Mouse (Mus musculus) gastrocnemius, postnatal 4 days (tissue): Measurements from ENCODE around the gene Riox1. TPM values are rescaled to one million over a fixed set of nuclear protein-coding genes. Genes with fewer than 3 reads are reported as not detected.
A peak's percentile ranks its signal among the peaks of the same experiment; 100 is the strongest.
"Not testable (repeated sequence)": the region's sequence is repeated elsewhere in the genome, so short reads cannot be mapped to it uniquely, and the experiment has no call there.

Experiments
- DNase-seq, 2 experiments: peaks; one replicate each; pipeline ENCODE4 v3.0.0; 2021 to 2022; ENCODE audit warnings: low spot score in 2 of 2, mixed read lengths in 2 of 2
- long read RNA-seq, 2 experiments: library from polyadenylated mRNA; stranded (forward); transcript quantifications; one replicate each; pipeline ENCODE4 v2.0.0; 2021
- total RNA-seq, 2 experiments: library from RNA; stranded (reverse); gene quantifications; 2 replicates each; pipeline ENCODE4 v1.2.3; 2021

Gene Riox1
- total RNA-seq, result 1 to 10 TPM; 5.6 to 6.2 TPM
- long read RNA-seq, experiment 1, transcript Riox1-201 (1 exons, 2,344 nt), result major isoform, 27 of 27 reads
- long read RNA-seq, experiment 1, partial matches to known transcripts, result 0 of 27 reads
- long read RNA-seq, experiment 1, other reads (novel, unspliced or antisense), result 0 of 27 reads
- long read RNA-seq, experiment 2, transcript Riox1-201 (1 exons, 2,344 nt), result major isoform, 17 of 17 reads
- long read RNA-seq, experiment 2, partial matches to known transcripts, result 0 of 17 reads
- long read RNA-seq, experiment 2, other reads (novel, unspliced or antisense), result 0 of 17 reads

- DNase-seq, result peak; percentile 59 to 81
Measured at GRCm38 (mm10) chr12:83950493-83950839, at the start of gene Riox1. Gene Riox1, plus strand, starts transcription at chr12:83950608.

DNA sequence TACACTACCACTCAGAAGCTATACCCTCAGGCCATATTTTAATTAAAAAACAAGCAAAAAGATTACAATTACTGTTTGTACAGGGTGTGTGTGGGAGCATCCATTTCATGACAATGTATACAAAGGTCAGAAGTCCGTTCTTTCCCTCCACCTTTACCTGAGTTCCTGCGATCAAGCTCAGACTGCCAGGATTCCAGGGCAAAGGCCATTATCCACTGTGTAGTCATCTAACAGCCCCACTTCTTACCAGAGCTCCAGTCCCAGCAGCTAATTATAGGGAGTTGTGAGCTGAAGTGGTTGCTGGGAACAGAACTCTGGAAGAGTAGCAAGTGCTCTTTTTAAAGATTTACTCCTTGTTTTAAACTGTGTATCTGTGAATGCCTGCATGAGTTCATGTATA lies 40.0 kb upstream of the Riox1 start:
- no peak for DNase-seq

GRCm38 (mm10) chr12:83914202-83914740 lies 36.1 kb upstream of the Riox1 start:
- DNase-seq, result no peak

- DNase-seq, result no peak
Measured at GRCm38 (mm10) chr12:83914797-83915196, 35.6 kb upstream of the Riox1 start.

- DNase-seq, result peak in 1 of 2 experiments; percentile 23
Measured at GRCm38 (mm10) chr12:83916884-83917283, 33.5 kb upstream of the Riox1 start.

DNA sequence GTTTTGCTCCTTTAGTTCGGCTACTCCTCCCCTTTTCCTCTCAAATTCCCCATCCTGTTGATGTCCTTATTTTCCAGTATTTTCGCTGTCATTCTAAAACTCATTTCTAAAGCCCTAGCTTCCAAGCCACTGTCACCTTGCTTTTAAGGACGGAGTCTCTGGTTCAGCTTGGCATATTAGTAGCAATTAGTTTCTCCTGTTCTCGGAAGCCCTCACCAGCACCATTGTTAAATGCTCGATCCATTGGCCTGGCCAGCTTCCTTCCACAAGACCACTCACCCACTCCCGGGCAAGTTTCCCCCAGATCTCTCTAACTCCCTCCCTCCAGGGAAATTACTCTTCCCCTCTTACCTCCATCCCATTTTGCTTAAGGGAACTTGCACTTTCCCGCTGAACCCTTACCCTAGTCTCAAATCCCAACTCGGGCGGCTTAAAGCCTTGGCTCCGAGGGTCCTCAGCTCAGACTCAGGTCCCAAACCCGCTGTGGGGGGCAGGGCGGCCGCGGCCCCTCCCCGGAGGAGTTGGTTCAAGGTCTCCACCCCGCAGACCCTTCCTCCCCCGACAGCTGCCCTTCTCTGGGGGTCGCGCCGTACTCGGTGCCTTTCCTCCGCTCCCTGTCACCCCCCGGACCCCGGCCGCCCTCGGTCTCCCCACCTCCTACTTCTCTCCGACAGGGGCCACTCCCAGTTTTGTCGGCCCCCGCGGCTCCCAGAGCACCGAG lies 29.5 kb upstream of the Riox1 start:
- peak; percentile 20 to 33 for DNase-seq

DNA sequence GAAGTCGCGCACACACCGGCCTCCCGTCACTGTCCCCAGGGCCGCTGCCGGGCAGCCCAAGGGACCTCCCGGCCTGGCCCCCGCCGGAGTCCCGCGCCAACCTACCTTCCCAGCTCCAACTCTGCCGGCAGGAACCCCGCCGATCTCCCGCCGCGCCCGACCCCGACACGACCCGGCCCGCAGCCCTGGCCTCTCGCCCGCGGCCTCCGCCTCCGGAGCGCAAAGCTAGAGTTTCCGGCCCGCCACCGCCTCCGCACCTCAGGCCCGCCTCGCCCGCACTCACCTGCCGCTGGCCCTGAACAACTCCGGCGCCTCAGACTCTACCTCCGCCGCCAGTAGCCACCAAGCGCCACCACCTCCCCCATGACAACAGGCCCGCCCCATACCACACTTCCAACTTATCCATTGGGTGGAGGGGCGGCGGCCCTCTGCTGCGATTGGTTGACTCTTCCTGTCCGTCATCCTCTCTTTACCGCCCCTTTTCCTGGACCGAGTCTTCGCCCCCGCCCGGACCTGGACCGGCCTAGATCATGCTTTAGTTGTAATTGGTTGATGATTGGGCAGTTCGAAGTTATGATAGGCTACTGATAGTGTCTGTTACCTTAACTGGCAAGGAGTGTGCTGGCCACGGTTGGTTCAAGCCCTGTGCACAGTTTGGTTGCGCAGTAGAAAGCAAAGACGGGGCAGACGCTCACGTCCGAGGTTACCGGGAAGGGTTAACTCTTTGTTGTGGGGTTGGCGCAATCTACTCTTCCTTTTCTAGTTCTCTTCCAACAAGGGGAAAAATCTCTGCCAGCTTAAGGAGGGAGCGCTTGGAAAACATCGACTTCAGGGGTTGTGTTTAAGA lies 28.6 kb upstream of the Riox1 start, which contains the start of gene Numb:
Numb (minus strand) TSS at position 400 of the 847 bp plus-strand sequence.
- peak; percentile 92 to 96 for DNase-seq

- no peak for DNase-seq
Measured at GRCm38 (mm10) chr12:83922724-83923485, 27.5 kb upstream of the Riox1 start.

DNA sequence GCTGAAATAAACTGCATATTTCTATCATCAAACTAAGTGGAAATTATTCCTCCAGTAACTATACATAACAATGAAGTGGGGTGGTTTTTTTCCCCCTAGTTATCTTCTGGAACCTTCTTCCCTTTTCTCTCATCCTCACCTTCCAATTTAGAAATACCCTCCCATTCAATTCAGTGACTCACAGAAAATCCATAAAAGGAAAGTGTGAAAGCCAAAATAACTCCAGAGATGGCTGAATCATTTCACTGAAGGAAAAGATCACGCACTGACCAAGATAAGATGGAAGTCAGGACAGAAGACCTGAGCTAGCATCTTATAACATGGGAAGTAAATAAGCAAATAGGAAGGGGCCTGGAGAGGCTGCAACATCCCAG lies 26.9 kb upstream of the Riox1 start:
- no peak for DNase-seq

DNA sequence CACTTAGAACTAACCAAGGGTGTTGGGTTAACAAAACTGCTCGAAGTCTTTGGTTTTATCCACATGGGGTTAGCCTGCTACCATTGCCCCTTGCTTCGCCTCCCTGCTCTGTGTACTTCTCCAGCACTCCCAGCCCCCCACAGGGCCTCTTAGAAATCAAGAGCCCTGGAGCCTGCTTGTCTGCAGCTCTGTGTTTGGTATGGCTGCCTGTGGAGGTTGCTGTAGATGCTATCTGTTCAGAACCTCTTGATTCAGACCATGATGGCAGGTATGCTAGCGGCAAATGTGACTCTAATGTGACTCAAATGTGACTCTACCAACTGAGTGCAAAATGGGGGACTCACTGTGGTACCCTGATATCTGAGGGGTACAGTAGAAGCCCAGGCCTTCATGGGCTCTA lies 26.1 kb upstream of the Riox1 start:
- DNase-seq, result no peak

- DNase-seq, result no peak
Measured at GRCm38 (mm10) chr12:83925160-83925703, 25.2 kb upstream of the Riox1 start.

DNA sequence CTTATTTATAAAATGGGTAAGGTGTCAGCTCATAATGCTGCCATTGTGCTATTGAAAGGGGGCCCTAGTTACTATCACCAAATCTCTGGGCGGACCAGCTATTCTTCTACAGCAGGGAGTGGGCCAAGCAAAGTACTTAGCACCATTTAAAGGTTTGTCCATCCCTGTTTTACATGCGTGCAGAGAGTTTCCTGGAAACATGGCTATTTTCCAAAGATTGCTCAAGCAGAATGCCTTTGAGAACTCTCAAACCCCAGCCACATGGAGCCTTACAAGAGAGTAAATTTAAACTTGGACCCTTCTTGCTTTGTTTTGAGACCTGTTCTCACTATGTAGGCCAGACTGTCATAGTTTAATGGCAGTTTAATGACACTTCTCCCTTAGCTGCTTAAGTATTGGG lies 24.3 kb upstream of the Riox1 start:
- no peak for DNase-seq

GRCm38 (mm10) chr12:83927747-83928146 lies 22.7 kb upstream of the Riox1 start:
- no peak for DNase-seq

- no peak for DNase-seq
Measured at GRCm38 (mm10) chr12:83929186-83929804, 21.1 kb upstream of the Riox1 start.

- no peak for DNase-seq
Measured at GRCm38 (mm10) chr12:83937600-83937999, 12.8 kb upstream of the Riox1 start.

DNA sequence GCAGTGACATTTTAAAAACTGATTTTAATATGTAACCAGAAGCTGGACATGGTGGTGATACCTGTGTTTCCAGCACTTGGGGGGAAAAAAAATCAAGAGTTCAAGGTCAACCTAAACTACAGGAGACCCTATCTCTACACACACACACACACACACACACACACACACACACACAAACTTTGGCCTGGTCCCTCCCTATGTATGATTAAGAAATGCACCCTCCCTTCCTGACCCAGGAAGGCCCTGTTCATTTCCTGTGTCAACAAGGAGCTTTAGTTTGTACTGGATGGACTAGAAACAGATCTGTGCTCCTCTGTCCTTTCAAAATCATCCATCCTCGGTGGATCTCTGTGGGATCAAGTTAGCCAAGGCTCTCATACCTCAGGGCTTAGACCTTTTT lies 11.8 kb upstream of the Riox1 start:
- not testable (repeated sequence) for DNase-seq

- no peak for DNase-seq
Measured at GRCm38 (mm10) chr12:83939332-83939731, 11.1 kb upstream of the Riox1 start.

- no peak for DNase-seq
Measured at GRCm38 (mm10) chr12:83940031-83940430, 10.4 kb upstream of the Riox1 start.

DNA sequence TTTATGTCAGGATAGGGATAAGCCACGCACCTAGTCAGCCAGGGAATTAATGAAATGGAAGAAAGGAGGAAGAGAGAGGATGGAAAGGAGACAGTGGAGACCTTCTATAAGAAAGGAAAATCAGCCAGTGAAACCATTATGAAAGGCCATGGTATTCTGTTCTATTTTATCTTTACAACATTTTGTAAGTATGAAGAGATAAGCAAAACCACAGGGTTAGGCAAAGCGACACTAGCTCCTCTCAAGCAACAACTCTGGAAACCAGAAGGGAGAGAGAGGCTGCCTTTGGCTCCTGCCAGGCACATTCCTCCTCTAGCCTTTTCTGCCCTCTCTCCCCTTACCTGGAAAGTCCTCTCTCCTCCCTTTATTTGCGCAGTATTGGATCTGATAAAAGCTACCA lies 8.5 kb upstream of the Riox1 start:
- DNase-seq, result no peak

GRCm38 (mm10) chr12:83947260-83947811 lies 3.1 kb upstream of the Riox1 start:
- DNase-seq, result no peak
